Mouse (Mus musculus) hindbrain, embryonic 16.5 days (tissue): ENCODE data around the gene Bmp2k. TPM values are rescaled to one million over a fixed set of nuclear protein-coding genes. Genes with fewer than 3 reads are reported as not detected.
A peak's percentile ranks its signal among the peaks of the same experiment; 100 is the strongest.

ENCODE experiments used
- ATAC-seq: fragments of 200-750 bp; cut with Nextera tagmentation; 2 replicates; pipeline ENCODE4 v1.8.0; 2017; ENCODE audit warnings: moderate TSS enrichment, moderate library complexity
- H3K27ac ChIP-seq: fragments of 300-500 bp; sonication (generic); 2 replicates; pipeline ENCODE4 v1.5.1; 2014; ENCODE audit warnings: low read depth, mild to moderate bottlenecking, control low read depth, low read length, moderate library complexity
- H3K27me3 ChIP-seq: fragments of 300-500 bp; sonication (generic); replicated peaks from 2 replicates; pipeline ENCODE4 v1.6.1; 2014; ENCODE audit warnings: low read length; ENCODE audit not compliant: control insufficient read depth, insufficient read depth
- H3K36me3 ChIP-seq: fragments of 300-500 bp; sonication (generic); 2 replicates; pipeline ENCODE4 v1.6.1; 2014; ENCODE audit warnings: mild to moderate bottlenecking, low read length, moderate library complexity, mixed read lengths; ENCODE audit not compliant: control insufficient read depth, insufficient read depth
- H3K4me1 ChIP-seq: fragments of 300-500 bp; sonication (generic); 2 replicates; pipeline ENCODE4 v1.6.1; 2014; ENCODE audit warnings: low read depth, low read length; ENCODE audit not compliant: control insufficient read depth, insufficient read depth
- H3K4me2 ChIP-seq: fragments of 300-500 bp; sonication (generic); 2 replicates; pipeline ENCODE4 v1.6.1; 2014; ENCODE audit warnings: mild to moderate bottlenecking, low read length, control low read depth, moderate library complexity
- H3K4me3 ChIP-seq: fragments of 300-500 bp; sonication (generic); 2 replicates; pipeline ENCODE4 v1.5.1; 2014; ENCODE audit warnings: mild to moderate bottlenecking, low read length, control low read depth, moderate library complexity
- H3K9ac ChIP-seq: fragments of 300-500 bp; sonication (generic); 2 replicates; pipeline ENCODE4 v1.6.1; 2014; ENCODE audit warnings: low read depth, mild to moderate bottlenecking, control low read depth, low read length, moderate library complexity
- H3K9me3 ChIP-seq: fragments of 300-500 bp; sonication (generic); 2 replicates; pipeline ENCODE4 v1.6.1; 2014; ENCODE audit warnings: mild to moderate bottlenecking, low read length, moderate library complexity; ENCODE audit not compliant: control insufficient read depth
- WGBS: fragments of 180-500 bp; shearing (Covaris S2); extraction: QIAGEN DNeasy Blood & Tissue Kit; methylation state at CpG from one replicate; pipeline ENCODE4 v1.1.7; 2014; 5-methylcytosine and 5-hydroxymethylcytosine counted together
- polyA plus RNA-seq: library from polyadenylated mRNA; unstranded; fragments of >200 nt; fragmentation: Nextera tagmentation; extraction: Ambion mirVana; gene quantifications from 2 replicates; pipeline ENCODE4 v1.2.1, GENCODE M21; 2015

Gene Bmp2k
- 7.8 and 8.9 TPM in 2 replicates for polyA plus RNA-seq

GRCm38 (mm10) chr5:96997310-96997801, at the start of gene Bmp2k:
Bmp2k (plus strand) TSS chr5:96997689.
- peaks cover 16% of the 10 kb centered on the region for H3K4me1 ChIP-seq
- ATAC-seq = peak; percentile 98
- H3K27me3 ChIP-seq = no peaks in the 10 kb centered on the region
- H3K36me3 ChIP-seq = no peaks in the 10 kb centered on the region
- peak within 1 kb of the TSS; percentile 90 for H3K27ac ChIP-seq
- H3K9me3 ChIP-seq = no peaks in the 10 kb centered on the region
- under 1% methylated on average over 73 of the region's 78 CpGs for WGBS
- peak within 1 kb of the TSS; percentile 84 for H3K9ac ChIP-seq
- peak within 1 kb of the TSS; percentile 85 for H3K4me2 ChIP-seq
- H3K4me3 ChIP-seq = peak within 1 kb of the TSS; percentile 90

- no peak for ATAC-seq
- WGBS = 86% methylated on average over 13 of the region's 13 CpGs
Observed at GRCm38 (mm10) chr5:96948856-96949527, 48.5 kb upstream of the Bmp2k start.

GRCm38 (mm10) chr5:96949839-96950666, 47.4 kb upstream of the Bmp2k start:
- no peaks in the 10 kb centered on the region for H3K4me1 ChIP-seq
- H3K27ac ChIP-seq = no peak overlapping the region
- H3K27me3 ChIP-seq = no peaks in the 10 kb centered on the region
- no peak overlapping the region for H3K9ac ChIP-seq
- no peak overlapping the region for H3K4me3 ChIP-seq
- no peaks in the 10 kb centered on the region for H3K36me3 ChIP-seq
- H3K9me3 ChIP-seq = no peaks in the 10 kb centered on the region
- no peak for ATAC-seq
- 90% methylated on average over 13 of the region's 13 CpGs for WGBS
- no peak overlapping the region for H3K4me2 ChIP-seq

More at GRCm38 (mm10) chr5:96948856-96949527, 48.5 kb upstream of the Bmp2k start:
- H3K27ac ChIP-seq = no peak overlapping the region
- no peaks in the 10 kb centered on the region for H3K4me1 ChIP-seq
- no peaks in the 10 kb centered on the region for H3K9me3 ChIP-seq
- no peak overlapping the region for H3K9ac ChIP-seq
- no peaks in the 10 kb centered on the region for H3K36me3 ChIP-seq
- no peaks in the 10 kb centered on the region for H3K27me3 ChIP-seq
- H3K4me2 ChIP-seq = no peak overlapping the region
- H3K4me3 ChIP-seq = no peak overlapping the region

- Histone ChIP-seq H3K4me1 (no peaks in the 10 kb centered on the region), H3K4me2 (no peak overlapping the region), H3K4me3 (no peak overlapping the region), H3K27me3 (no peaks in the 10 kb centered on the region), H3K27ac (no peak overlapping the region), H3K36me3 (no peaks in the 10 kb centered on the region), H3K9ac (no peak overlapping the region), H3K9me3 (no peaks in the 10 kb centered on the region)
- 76% methylated on average over 10 of the region's 10 CpGs for WGBS
- no peak for ATAC-seq
Observed at GRCm38 (mm10) chr5:96950667-96951492, 46.6 kb upstream of the Bmp2k start.

- Histone ChIP-seq H3K27ac (no peak overlapping the region), H3K27me3 (no peaks in the 10 kb centered on the region), H3K4me2 (no peak overlapping the region), H3K36me3 (no peaks in the 10 kb centered on the region), H3K9me3 (no peaks in the 10 kb centered on the region), H3K4me3 (no peak overlapping the region), H3K4me1 (no peaks in the 10 kb centered on the region), H3K9ac (no peak overlapping the region)
- WGBS = 81% methylated on average over 8 of the region's 8 CpGs
- ATAC-seq = no peak
Observed at GRCm38 (mm10) chr5:96951493-96952105, 45.9 kb upstream of the Bmp2k start.

GRCm38 (mm10) chr5:96954040-96954439, 43.4 kb upstream of the Bmp2k start:
- no peak overlapping the region for H3K27ac ChIP-seq
- WGBS = 57% methylated on average over 11 of the region's 11 CpGs
- no peak overlapping the region for H3K4me2 ChIP-seq
- H3K4me1 ChIP-seq = no peaks in the 10 kb centered on the region
- ATAC-seq = no peak
- no peaks in the 10 kb centered on the region for H3K27me3 ChIP-seq
- no peaks in the 10 kb centered on the region for H3K9me3 ChIP-seq
- H3K4me3 ChIP-seq = no peak overlapping the region
- no peaks in the 10 kb centered on the region for H3K36me3 ChIP-seq
- no peak overlapping the region for H3K9ac ChIP-seq

- Histone ChIP-seq H3K27ac (no peak overlapping the region), H3K4me3 (no peak overlapping the region), H3K9me3 (no peaks in the 10 kb centered on the region), H3K9ac (no peak overlapping the region), H3K4me1 (no peaks in the 10 kb centered on the region), H3K4me2 (no peak overlapping the region), H3K36me3 (no peaks in the 10 kb centered on the region), H3K27me3 (no peaks in the 10 kb centered on the region)
- WGBS = 73% methylated on average over 10 of the region's 10 CpGs
- no peak for ATAC-seq
Observed at GRCm38 (mm10) chr5:96954466-96955027, 42.9 kb upstream of the Bmp2k start.

GRCm38 (mm10) chr5:96956926-96957325, 40.6 kb upstream of the Bmp2k start:
- Histone ChIP-seq H3K27me3 (no peaks in the 10 kb centered on the region), H3K9ac (no peak overlapping the region), H3K36me3 (no peaks in the 10 kb centered on the region), H3K4me3 (no peak overlapping the region), H3K27ac (no peak overlapping the region), H3K9me3 (no peaks in the 10 kb centered on the region), H3K4me2 (no peak overlapping the region), H3K4me1 (no peaks in the 10 kb centered on the region)
- ATAC-seq = no peak
- 35% methylated on average over 3 of the region's 3 CpGs for WGBS
